ENCODE assay signal across 32 mouse cellular contexts in the genomic region with DNA sequence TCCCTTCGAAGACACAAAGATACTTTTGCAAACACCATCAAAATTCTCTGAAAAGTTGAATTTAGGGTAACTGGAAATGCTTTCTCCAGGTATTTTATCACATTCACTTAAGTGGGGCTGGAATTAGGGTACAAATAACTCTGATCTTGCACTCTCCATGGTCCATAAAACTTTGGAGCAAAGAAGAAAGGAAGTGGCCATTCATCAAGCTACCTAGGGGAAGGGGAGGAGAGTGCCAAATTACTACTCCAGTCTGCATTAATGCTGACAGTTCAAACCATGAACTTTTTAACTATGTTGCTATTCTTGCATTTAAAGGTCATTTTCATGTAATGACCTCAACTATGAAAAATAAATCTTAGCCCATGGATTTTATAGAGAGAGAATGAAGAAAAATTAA.
"Had no signal": no experiment of that assay in that cellular context is flagged by ENCODE, and none has a peak within 500 bp of the region (broad histone marks: within the 10 kb centered on the region; RNA-seq: fewer than 3 reads in every experiment).

No protein-coding gene starts in this region.

- DNase-seq: left cerebral cortex, postnatal 4 days; liver; liver, embryonic 13.5 days; liver, postnatal 0 days; lung, adult 18-20 months; lung, adult 2 months; lung, embryonic 14.5 days; lung, postnatal 10 days; lung, postnatal 14 days; lung, postnatal 36 days; lung, postnatal 4 days; midbrain, embryonic 14.5 days had no signal

- H3K9ac ChIP-seq: limb, embryonic 12.5 days; limb, embryonic 13.5 days; limb, embryonic 15.5 days; liver, embryonic 12.5 days; liver, embryonic 13.5 days; liver, embryonic 14.5 days; liver, embryonic 15.5 days; liver, postnatal 0 days; lung, embryonic 14.5 days; lung, embryonic 15.5 days; midbrain, embryonic 12.5 days; midbrain, embryonic 13.5 days; midbrain, embryonic 15.5 days; neural tube, embryonic 12.5 days had no signal

- H3K4me2 ChIP-seq: limb, embryonic 12.5 days; limb, embryonic 13.5 days; limb, embryonic 15.5 days; liver, embryonic 11.5 days; liver, embryonic 12.5 days; liver, embryonic 13.5 days; liver, embryonic 15.5 days; lung, embryonic 14.5 days; lung, embryonic 15.5 days; midbrain, embryonic 11.5 days; midbrain, embryonic 12.5 days; midbrain, embryonic 13.5 days; midbrain, embryonic 15.5 days; neural tube, embryonic 12.5 days had no signal

- H3K27ac ChIP-seq: limb, embryonic 10.5 days; limb, embryonic 12.5 days; limb, embryonic 13.5 days; limb, embryonic 15.5 days; liver, embryonic 12.5 days; liver, embryonic 13.5 days; liver, embryonic 14.5 days; liver, embryonic 15.5 days; lung, embryonic 15.5 days; macrophage; midbrain, embryonic 10.5 days; midbrain, embryonic 12.5 days; midbrain, embryonic 13.5 days; midbrain, embryonic 15.5 days; neural tube, embryonic 12.5 days had no signal

- H3K4me1 ChIP-seq: limb, embryonic 10.5 days; limb, embryonic 12.5 days; limb, embryonic 13.5 days; limb, embryonic 15.5 days; liver, embryonic 12.5 days; liver, embryonic 13.5 days; liver, embryonic 15.5 days; lung, embryonic 15.5 days; megakaryocyte, embryonic 14.5 days; midbrain, embryonic 10.5 days; midbrain, embryonic 12.5 days; midbrain, embryonic 13.5 days; midbrain, embryonic 15.5 days; neural tube, embryonic 12.5 days had no signal

- H3K9me3 ChIP-seq: limb, embryonic 10.5 days; limb, embryonic 12.5 days; limb, embryonic 13.5 days; limb, embryonic 15.5 days; liver, embryonic 12.5 days; liver, embryonic 13.5 days; liver, embryonic 15.5 days; lung, embryonic 15.5 days; megakaryocyte, embryonic 14.5 days; midbrain, embryonic 10.5 days; midbrain, embryonic 12.5 days; midbrain, embryonic 13.5 days; midbrain, embryonic 15.5 days; neural tube, embryonic 12.5 days had no signal

- H3K27me3 ChIP-seq: limb, embryonic 12.5 days; limb, embryonic 13.5 days; limb, embryonic 15.5 days; liver, embryonic 12.5 days; liver, embryonic 13.5 days; liver, embryonic 15.5 days; lung, embryonic 15.5 days; megakaryocyte, embryonic 14.5 days; midbrain, embryonic 12.5 days; midbrain, embryonic 13.5 days; midbrain, embryonic 15.5 days; neural tube, embryonic 12.5 days had no signal

- H3K36me3 ChIP-seq: limb, embryonic 10.5 days; limb, embryonic 12.5 days; limb, embryonic 13.5 days; limb, embryonic 15.5 days; liver, embryonic 12.5 days; liver, embryonic 13.5 days; liver, embryonic 15.5 days; lung, embryonic 15.5 days; midbrain, embryonic 10.5 days; midbrain, embryonic 12.5 days; midbrain, embryonic 13.5 days; midbrain, embryonic 15.5 days; neural tube, embryonic 12.5 days had no signal

- ATAC-seq: liver, embryonic 12.5 days; liver, postnatal 0 days; lung, postnatal 0 days; midbrain, embryonic 13.5 days; midbrain, embryonic 15.5 days; midbrain, embryonic 16.5 days had no signal

- H3K4me3 ChIP-seq: limb, embryonic 10.5 days; limb, embryonic 12.5 days; limb, embryonic 13.5 days; limb, embryonic 15.5 days; liver, embryonic 12.5 days; liver, embryonic 13.5 days; liver, embryonic 15.5 days; lung, embryonic 15.5 days; megakaryocyte, embryonic 14.5 days; midbrain, embryonic 10.5 days; midbrain, embryonic 12.5 days; midbrain, embryonic 13.5 days; midbrain, embryonic 15.5 days; myocyte; neural tube, embryonic 12.5 days had no signal
